Mouse (Mus musculus) embryo, embryonic 9.5 days (tissue): ENCODE measurements around the gene Olfr844.

ENCODE experiments used
- DNase-seq: peaks from one replicate; pipeline ENCODE4 v3.0.0-alpha.2; 2017; ENCODE audit errors: extremely low spot score

The Olfr844 gene

DNA sequence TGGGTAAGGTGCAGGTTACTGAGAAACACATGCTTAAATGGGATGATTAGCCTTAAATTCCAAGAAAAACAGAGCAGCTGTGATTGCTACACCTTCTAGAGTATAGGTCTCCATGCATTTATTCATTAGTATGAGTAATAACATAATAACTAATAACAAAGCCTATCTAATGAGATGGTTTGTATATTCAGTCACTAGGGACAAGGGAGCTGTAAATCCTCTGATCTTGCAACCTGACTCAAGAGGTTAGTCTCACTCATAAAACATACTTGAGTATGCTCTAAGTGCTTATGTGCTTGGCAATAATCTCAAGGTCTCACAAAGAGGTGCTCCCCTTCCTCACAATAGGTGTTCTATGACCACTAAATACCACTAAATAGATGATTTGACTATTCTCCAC is at the start of gene Olfr844:
Gene Olfr844, plus strand, starts transcription at position 301 of the 400 bp plus-strand sequence.
- no peak for DNase-seq

DNA sequence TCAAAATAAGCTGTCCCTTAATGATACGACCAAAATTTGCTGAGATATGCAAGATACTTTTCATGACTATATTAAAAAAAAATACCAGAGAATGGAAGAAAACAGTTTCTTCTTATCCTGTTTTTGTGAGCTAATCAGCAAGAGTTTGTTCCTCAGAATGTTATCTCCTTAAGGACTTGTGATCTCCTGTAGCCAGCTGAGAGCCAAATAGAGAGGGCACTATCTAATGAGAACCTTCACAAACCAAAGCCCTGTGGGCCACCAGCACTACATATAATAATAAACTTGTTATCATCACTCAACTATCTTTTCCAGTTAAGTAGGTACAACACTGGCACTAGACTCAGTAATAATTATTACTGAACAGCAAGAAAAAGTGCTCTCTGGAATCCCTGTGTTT is 20.0 kb downstream of the Olfr844 start, which contains the start of gene Olfr845:
Gene Olfr845, plus strand, starts transcription at position 301 of the 400 bp plus-strand sequence.
- DNase-seq, result no peak

DNA sequence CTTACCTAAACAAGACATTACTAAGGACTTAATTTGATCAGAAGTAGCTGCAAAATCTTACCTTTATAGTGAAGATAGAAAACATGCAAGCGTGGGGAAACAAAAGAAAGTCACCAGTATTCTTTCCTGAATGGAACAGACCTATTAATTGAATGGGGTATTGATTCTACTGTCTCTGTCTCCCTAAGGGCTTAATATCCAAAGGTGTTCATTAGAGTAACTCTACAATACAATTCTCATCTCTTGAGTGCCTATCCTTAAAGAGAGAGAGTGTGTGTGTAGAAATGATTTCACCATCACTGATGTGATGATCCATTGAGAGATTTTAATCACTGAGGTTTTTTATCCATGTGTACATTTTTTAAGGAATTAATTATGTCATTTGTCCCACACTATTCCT is 47.8 kb downstream of the Olfr844 start, which contains the start of gene Olfr846:
Gene Olfr846, minus strand, starts transcription at position 101 of the 400 bp plus-strand sequence.
- no peak for DNase-seq
